Mouse (Mus musculus) WW6 (cell line): ENCODE data around the gene Cdk18.
A peak's percentile ranks its signal among the peaks of the same experiment; 100 is the strongest.
"Not testable (repeated sequence)": the region's sequence is repeated elsewhere in the genome, so short reads cannot be mapped to it uniquely, and the experiment has no call there.

Experiments used
- DNase-seq: peaks from one replicate; pipeline ENCODE4 v3.0.0-alpha.2; 2013; ENCODE audit warnings: low read depth, low spot score

Gene Cdk18

GRCm38 (mm10) chr1:132139416-132139864, at the start of gene Cdk18:
Cdk18 (minus strand) TSS chr1:132139684.
- peak; percentile 62 for DNase-seq

GRCm38 (mm10) chr1:132189231-132189630, 49.7 kb upstream of the Cdk18 start:
- no peak for DNase-seq

- DNase-seq = no peak
Observed at GRCm38 (mm10) chr1:132188442-132189066, 49.1 kb upstream of the Cdk18 start.

- no peak for DNase-seq
Observed at GRCm38 (mm10) chr1:132186303-132186702, 46.8 kb upstream of the Cdk18 start.

- DNase-seq = no peak
Observed at GRCm38 (mm10) chr1:132171619-132172018, 32.1 kb upstream of the Cdk18 start.

GRCm38 (mm10) chr1:132170698-132171097, 31.2 kb upstream of the Cdk18 start:
- no peak for DNase-seq

- DNase-seq = no peak
Observed at GRCm38 (mm10) chr1:132168115-132168767, 28.8 kb upstream of the Cdk18 start.

GRCm38 (mm10) chr1:132165859-132166258, 26.4 kb upstream of the Cdk18 start:
- DNase-seq = no peak

- no peak for DNase-seq
Observed at GRCm38 (mm10) chr1:132164780-132165518, 25.5 kb upstream of the Cdk18 start.

- not testable (repeated sequence) for DNase-seq
Observed at GRCm38 (mm10) chr1:132162618-132163017, 23.1 kb upstream of the Cdk18 start.

GRCm38 (mm10) chr1:132161211-132161880, 21.9 kb upstream of the Cdk18 start:
- DNase-seq = no peak

GRCm38 (mm10) chr1:132159681-132160080, 20.2 kb upstream of the Cdk18 start:
- no peak for DNase-seq

GRCm38 (mm10) chr1:132158741-132159140, 19.3 kb upstream of the Cdk18 start:
- no peak for DNase-seq

GRCm38 (mm10) chr1:132157808-132158207, 18.3 kb upstream of the Cdk18 start:
- DNase-seq = no peak

GRCm38 (mm10) chr1:132157016-132157781, 17.7 kb upstream of the Cdk18 start:
- DNase-seq = peak; percentile 77

- DNase-seq = peak; percentile 71
Observed at GRCm38 (mm10) chr1:132155737-132156136, 16.3 kb upstream of the Cdk18 start.

- DNase-seq = no peak
Observed at GRCm38 (mm10) chr1:132153691-132154090, 14.2 kb upstream of the Cdk18 start.

- no peak for DNase-seq
Observed at GRCm38 (mm10) chr1:132153086-132153690, 13.7 kb upstream of the Cdk18 start.

- DNase-seq = no peak
Observed at GRCm38 (mm10) chr1:132151908-132152307, 12.4 kb upstream of the Cdk18 start.

GRCm38 (mm10) chr1:132150817-132151601, 11.5 kb upstream of the Cdk18 start:
- DNase-seq = no peak
